31 mouse cellular contexts compared by ENCODE assay signal in the genomic region with DNA sequence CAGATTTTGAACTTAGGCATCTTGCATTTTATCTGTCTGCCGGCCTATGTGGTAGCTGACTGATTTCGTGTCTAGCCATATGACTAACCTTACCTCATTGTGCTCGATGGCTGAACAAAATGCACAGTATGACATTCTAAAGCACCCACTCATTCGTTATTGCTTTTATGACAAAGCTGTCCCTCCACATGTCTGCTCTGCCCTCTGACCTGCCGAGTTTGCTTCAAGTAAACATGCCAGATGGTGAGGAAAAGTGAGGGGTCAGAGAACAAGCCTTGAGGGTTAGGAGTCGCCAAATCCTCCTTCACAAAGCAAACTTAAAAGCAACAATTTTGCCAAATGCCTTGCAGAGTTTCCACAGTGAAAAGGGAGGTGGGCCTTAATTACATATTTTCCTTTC.
DNase-seq lines count a peak whose midpoint lies in the region; ATAC-seq and TF ChIP-seq lines count a peak whose summit lies in the region.
"Had no signal": no experiment of that assay in that cellular context is flagged by ENCODE, and none has a peak within 500 bp of the region (broad histone marks: within the 10 kb centered on the region; RNA-seq: fewer than 3 reads in every experiment).

No protein-coding gene starts in this region.

- H3K27ac ChIP-seq in midbrain, embryonic 10.5 days (replicated peaks), result no peak overlapping the region
- H3K27ac ChIP-seq in midbrain, embryonic 14.5 days (replicated peaks; ENCODE audit: low read depth, low read length), result no peak overlapping the region
- H3K27ac ChIP-seq: embryonic facial prominence, embryonic 12.5 days; forebrain, embryonic 10.5 days; gastrocnemius, adult 2 months; hindbrain, embryonic 15.5 days; kidney, embryonic 15.5 days; lung, embryonic 15.5 days had no signal

- H3K4me1 ChIP-seq in midbrain, embryonic 10.5 days, result peaks cover 7% of the 10 kb centered on the region
- no peaks in the 10 kb centered on the region for H3K4me1 ChIP-seq in midbrain, embryonic 14.5 days (ENCODE audit: control insufficient read depth, insufficient read depth, low read length)
- H3K4me1 ChIP-seq: embryonic facial prominence, embryonic 12.5 days; forebrain, embryonic 10.5 days; hindbrain, embryonic 15.5 days; kidney, embryonic 15.5 days; lung, embryonic 15.5 days; megakaryocyte, embryonic 14.5 days had no signal

- H3K4me2 ChIP-seq in midbrain, embryonic 14.5 days (ENCODE audit: low read length), result no peak overlapping the region
- H3K4me2 ChIP-seq: embryonic facial prominence, embryonic 12.5 days; heart, embryonic 11.5 days; hindbrain, embryonic 15.5 days; kidney, embryonic 15.5 days; lung, embryonic 15.5 days had no signal

- H3K9me3 ChIP-seq in midbrain, embryonic 10.5 days (replicated peaks), result no peaks in the 10 kb centered on the region
- no peaks in the 10 kb centered on the region for H3K9me3 ChIP-seq in midbrain, embryonic 14.5 days (ENCODE audit: control insufficient read depth, low read length)
- H3K9me3 ChIP-seq: embryonic facial prominence, embryonic 12.5 days; forebrain, embryonic 10.5 days; hindbrain, embryonic 15.5 days; kidney, embryonic 15.5 days; lung, embryonic 15.5 days had no signal

- no peaks in the 10 kb centered on the region for H3K36me3 ChIP-seq in midbrain, embryonic 10.5 days
- no peaks in the 10 kb centered on the region for H3K36me3 ChIP-seq in midbrain, embryonic 14.5 days (ENCODE audit: control insufficient read depth, insufficient read depth, low read length)
- H3K36me3 ChIP-seq: embryonic facial prominence, embryonic 12.5 days; forebrain, embryonic 10.5 days; hindbrain, embryonic 15.5 days; kidney, embryonic 15.5 days; lung, embryonic 15.5 days had no signal

- DNase-seq in midbrain, embryonic 10.5 days (ENCODE audit: low spot score), result peak; percentile 14
- DNase-seq in midbrain, embryonic 14.5 days, result no peak
- peak; percentile 8 for DNase-seq in brain, embryonic 14.5 days (ENCODE audit: low read depth)
- DNase-seq in embryo, embryonic 9.5 days (ENCODE audit: extremely low spot score), result peak; percentile 8
- no peak for DNase-seq in adrenal gland, postnatal 25 days
- no peak for DNase-seq in thymus, adult 18-20 months
- no peak for DNase-seq in thymus, postnatal 10 days (ENCODE audit: low spot score in 2 of 2)
- DNase-seq: adrenal gland, postnatal 36 days; cerebellum, adult 9-10 months; cerebellum, postnatal 36 days; gastrocnemius, adult 2 months; gastrocnemius, postnatal 36 days; heart, adult 18-20 months; heart, postnatal 36 days; kidney, adult 18-20 months; kidney, postnatal 25 days; liver; lung, postnatal 36 days; retina, postnatal 1 day; right cerebral cortex, postnatal 14 days; thymus, postnatal 14 days had no signal

- H3K4me3 ChIP-seq in midbrain, embryonic 10.5 days, result no peak overlapping the region
- H3K4me3 ChIP-seq in midbrain, embryonic 14.5 days (replicated peaks; ENCODE audit: low read depth, low read length), result no peak overlapping the region
- H3K4me3 ChIP-seq: embryonic facial prominence, embryonic 12.5 days; forebrain, embryonic 10.5 days; gastrocnemius, adult 2 months; hindbrain, embryonic 15.5 days; kidney, embryonic 15.5 days; lung, embryonic 15.5 days; megakaryocyte, embryonic 14.5 days; myocyte had no signal

- no peak for TF ChIP-seq CTCF in brain, embryonic 14.5 days (IDR thresholded peaks at IDR 0.05; ENCODE audit: borderline replicate concordance, extremely low read depth, insufficient read depth, insufficient read length)

- WGBS in midbrain, embryonic 10.5 days, result 55% methylated on average over 6 of the region's 6 CpGs
- WGBS in midbrain, embryonic 14.5 days, result 74% methylated on average over 6 of the region's 6 CpGs

- ATAC-seq in midbrain, embryonic 14.5 days (ENCODE audit: low FRiP score, low TSS enrichment), result no peak
- ATAC-seq: CD4-positive, CD25-positive, alpha-beta regulatory T cell, adult 4 months; forebrain, embryonic 16.5 days had no signal

- H3K9ac ChIP-seq in midbrain, embryonic 14.5 days (replicated peaks; ENCODE audit: low read length), result no peak overlapping the region
- H3K9ac ChIP-seq: embryonic facial prominence, embryonic 12.5 days; hindbrain, embryonic 15.5 days; kidney, embryonic 15.5 days; lung, embryonic 15.5 days had no signal

- no peaks in the 10 kb centered on the region for H3K27me3 ChIP-seq in midbrain, embryonic 10.5 days (ENCODE audit: low read depth, poor library complexity, severe bottlenecking)
- H3K27me3 ChIP-seq in midbrain, embryonic 14.5 days (ENCODE audit: control insufficient read depth, insufficient read depth, low read length), result no peaks in the 10 kb centered on the region
- H3K27me3 ChIP-seq: embryonic facial prominence, embryonic 12.5 days; hindbrain, embryonic 15.5 days; kidney, embryonic 15.5 days; lung, embryonic 15.5 days; megakaryocyte, embryonic 14.5 days had no signal

- TF ChIP-seq POLR2A in brain, embryonic 14.5 days (IDR thresholded peaks at IDR 0.05; ENCODE audit: borderline replicate concordance, extremely low read depth, insufficient read depth, insufficient read length, poor library complexity, severe bottlenecking), result no peak

Comparison
In these comparisons a context has a peak if more than half of its experiments do, and no peak if none do; other contexts are left out.
1. DNase-seq: peak in midbrain, embryonic 10.5 days (single experiment), brain, embryonic 14.5 days (single experiment) and embryo, embryonic 9.5 days (single experiment); none in midbrain, embryonic 14.5 days (single experiment), adrenal gland, postnatal 25 days (single experiment), thymus, adult 18-20 months (0 of 2) and thymus, postnatal 10 days (0 of 2).